8 mouse cellular contexts compared by ENCODE assay signal in the genomic region with DNA sequence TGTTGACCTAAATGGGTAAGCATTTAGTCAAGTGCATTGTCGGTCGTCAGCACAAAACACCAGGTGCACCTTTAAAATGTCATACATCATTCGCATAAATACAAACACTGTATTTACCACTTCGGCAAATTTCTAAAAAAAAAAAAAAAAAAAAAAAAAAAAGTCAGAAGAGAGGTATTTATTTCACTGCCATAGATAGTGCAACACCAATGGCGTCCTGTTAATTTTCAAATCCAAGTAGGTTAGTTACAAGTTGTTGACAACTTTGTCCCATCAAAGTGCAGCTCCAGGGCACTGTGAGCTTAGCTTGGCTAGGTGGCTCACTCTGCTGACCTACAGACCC. TPM values are rescaled to one million over a fixed set of nuclear protein-coding genes. Genes with fewer than 3 reads are reported as not detected.
DNase-seq lines count a peak whose midpoint lies in the region; ATAC-seq and TF ChIP-seq lines count a peak whose summit lies in the region.

No protein-coding gene starts in this region.

- TF ChIP-seq CTCF in MEL (IDR thresholded peaks at IDR 0.05 in 2 of 3, conservative IDR thresholded peaks at IDR 0.05 in 1 of 3; ENCODE audit: control insufficient read depth in 1 of 3, insufficient read depth in 1 of 3, low read depth in 2 of 3, low read length in 3 of 3, poor library complexity in 1 of 3, severe bottlenecking in 1 of 3), result no peak

- no peaks in the 10 kb centered on the region for H3K9me3 ChIP-seq in heart, embryonic 16.5 days (replicated peaks; ENCODE audit: control insufficient read depth, low read length)
- no peaks in the 10 kb centered on the region for H3K9me3 ChIP-seq in MEL (replicated peaks; ENCODE audit: insufficient read depth, low read length)
- no peaks in the 10 kb centered on the region for H3K9me3 ChIP-seq in hindbrain, embryonic 11.5 days (ENCODE audit: control insufficient read depth, low read length)
- no peaks in the 10 kb centered on the region; the same call in 1 of the 2 replicates for H3K9me3 ChIP-seq in midbrain, embryonic 11.5 days (ENCODE audit: control insufficient read depth, low read length)

- H3K27me3 ChIP-seq in heart, embryonic 16.5 days (ENCODE audit: control insufficient read depth, insufficient read depth, low read length), result no peaks in the 10 kb centered on the region
- H3K27me3 ChIP-seq in MEL (ENCODE audit: control insufficient read depth in 1 of 2, insufficient read depth in 2 of 2, low read length in 2 of 2), result no peaks in the 10 kb centered on the region
- H3K27me3 ChIP-seq in hindbrain, embryonic 11.5 days (ENCODE audit: control insufficient read depth, insufficient read depth, low read length), result no peaks in the 10 kb centered on the region
- H3K27me3 ChIP-seq in midbrain, embryonic 11.5 days (ENCODE audit: control insufficient read depth, insufficient read depth, low read length), result no peaks in the 10 kb centered on the region

- peak overlapping the region; percentile 74 for H3K4me3 ChIP-seq in heart, embryonic 16.5 days (ENCODE audit: low read length)
- H3K4me3 ChIP-seq in MEL (ENCODE audit: control insufficient read depth in 1 of 2, insufficient read depth in 1 of 2, low read depth in 2 of 2, low read length in 2 of 2), result peak overlapping the region; percentile 90 to 98
- H3K4me3 ChIP-seq in hindbrain, embryonic 11.5 days (ENCODE audit: low read depth, low read length), result peak overlapping the region; percentile 83
- H3K4me3 ChIP-seq in midbrain, embryonic 11.5 days (ENCODE audit: low read depth, low read length), result peak overlapping the region; percentile 80

- peak overlapping the region; percentile 68 for H3K9ac ChIP-seq in heart, embryonic 16.5 days (ENCODE audit: low read length)
- peak overlapping the region; percentile 82 for H3K9ac ChIP-seq in MEL (ENCODE audit: control insufficient read depth, low read depth, low read length, poor library complexity, severe bottlenecking)
- peak overlapping the region; percentile 81 for H3K9ac ChIP-seq in hindbrain, embryonic 11.5 days (ENCODE audit: low read depth, low read length)
- peak overlapping the region; percentile 58 for H3K9ac ChIP-seq in midbrain, embryonic 11.5 days (ENCODE audit: low read length)

- peak overlapping the region; percentile 61 for H3K4me2 ChIP-seq in heart, embryonic 16.5 days (ENCODE audit: low read depth, low read length)
- peak overlapping the region; percentile 60 for H3K4me2 ChIP-seq in hindbrain, embryonic 11.5 days (replicated peaks; ENCODE audit: low read depth, low read length)
- peak overlapping the region; percentile 74 for H3K4me2 ChIP-seq in midbrain, embryonic 11.5 days

- no peak for DNase-seq in heart, postnatal 4 days
- no peak for DNase-seq in MEL (ENCODE audit: low read depth, low spot score)
- DNase-seq in hindbrain, embryonic 11.5 days (ENCODE audit: low spot score), result no peak
- DNase-seq in midbrain, embryonic 11.5 days (ENCODE audit: low spot score, missing footprints), result no peak
- DNase-seq in frontal cortex, postnatal 36 days (ENCODE audit: low spot score in 2 of 2), result no peak
- no peak for DNase-seq in gastrocnemius, postnatal 25 days
- DNase-seq in adrenal gland, postnatal 36 days, result no peak

- ATAC-seq in heart, embryonic 16.5 days (replicated peaks; ENCODE audit: extremely low read depth, insufficient read depth, low FRiP score), result no peak; the same call in 1 of the 2 replicates
- peak; percentile 16; the same call in 1 of the 2 replicates for ATAC-seq in hindbrain, embryonic 11.5 days (ENCODE audit: low FRiP score)
- ATAC-seq in midbrain, embryonic 11.5 days (ENCODE audit: low FRiP score), result no peak; the same call in 1 of the 2 replicates

- 27% methylated on average over 5 of the region's 5 CpGs for WGBS in heart, embryonic 16.5 days
- 12% methylated on average over 5 of the region's 5 CpGs for WGBS in hindbrain, embryonic 11.5 days
- 14% methylated on average over 5 of the region's 5 CpGs for WGBS in midbrain, embryonic 11.5 days

- TF ChIP-seq EP300 in MEL (IDR thresholded peaks at IDR 0.05; ENCODE audit: low read depth in 1 of 2, low read length in 2 of 2), result peak in 1 of 2 experiments; percentile 9; a peak in 1 of 4 replicates

- 0 out of 2 replicates have a peak, but pooled peaks cover 2% of the 10 kb centered on the region for H3K36me3 ChIP-seq in heart, embryonic 16.5 days (ENCODE audit: control insufficient read depth, insufficient read depth)
- H3K36me3 ChIP-seq in MEL (ENCODE audit: control insufficient read depth in 1 of 2, insufficient read depth in 2 of 2, low read length in 2 of 2), result peaks cover 0 to 14% of the 10 kb centered on the region in 2 experiments; a peak in 2 of 4 replicates
- no peaks in the 10 kb centered on the region for H3K36me3 ChIP-seq in hindbrain, embryonic 11.5 days (ENCODE audit: control insufficient read depth, insufficient read depth, low read length)
- no peaks in the 10 kb centered on the region for H3K36me3 ChIP-seq in midbrain, embryonic 11.5 days (ENCODE audit: control insufficient read depth, insufficient read depth, low read length)

- peaks cover 17% of the 10 kb centered on the region for H3K4me1 ChIP-seq in heart, embryonic 16.5 days (ENCODE audit: control insufficient read depth, insufficient read depth, low read length)
- H3K4me1 ChIP-seq in MEL (ENCODE audit: control insufficient read depth in 1 of 2, insufficient read depth in 2 of 2, low read length in 2 of 2), result peaks cover 0 to 7% of the 10 kb centered on the region in 2 experiments; a peak in 1 of 4 replicates
- H3K4me1 ChIP-seq in hindbrain, embryonic 11.5 days (replicated peaks; ENCODE audit: control insufficient read depth, insufficient read depth, low read length), result no peaks in the 10 kb centered on the region
- H3K4me1 ChIP-seq in midbrain, embryonic 11.5 days (ENCODE audit: control insufficient read depth, insufficient read depth, low read length), result peaks cover 17% of the 10 kb centered on the region

- no peak for TF ChIP-seq POLR2A in MEL (IDR thresholded peaks at IDR 0.05; ENCODE audit: control insufficient read depth in 1 of 2, insufficient read depth in 1 of 2, low read depth in 1 of 2, low read length in 2 of 2, poor library complexity in 1 of 2)

- H3K27ac ChIP-seq in heart, embryonic 16.5 days (ENCODE audit: low read length), result peak overlapping the region; percentile 89
- H3K27ac ChIP-seq in MEL (ENCODE audit: control insufficient read depth, low read depth, low read length), result peak overlapping the region; percentile 90
- H3K27ac ChIP-seq in hindbrain, embryonic 11.5 days (ENCODE audit: low read depth, low read length), result peak overlapping the region; percentile 89
- H3K27ac ChIP-seq in midbrain, embryonic 11.5 days (ENCODE audit: low read depth, low read length), result peak overlapping the region; percentile 94

- no peak for TF ChIP-seq RAD21 in MEL (IDR thresholded peaks at IDR 0.05; ENCODE audit: low read depth, low read length)

- H3K79me2 ChIP-seq in MEL (ENCODE audit: control insufficient read depth, insufficient read depth, low read length, poor library complexity), result peaks cover 9% of the 10 kb centered on the region

TF ChIP-seq in MEL, 35 proteins besides CTCF, POLR2A, EP300 and RAD21 (continues in another document):
- 0 out of 2 replicates have a peak, but pooled peaks have one; percentile 2 for TF ChIP-seq GATA1 (IDR thresholded peaks at IDR 0.05; ENCODE audit: low read depth, low read length)

RNA-seq across cellular contexts. Expression of gene Lysmd3, which starts 0.5 kb away (rescaled TPM):
- 20.4 and 21.1 TPM in 2 replicates for polyA plus RNA-seq in heart, embryonic 16.5 days (2015; fragmentation: Nextera tagmentation; extraction: Ambion mirVana)
- total RNA-seq in heart, postnatal 4 days (2021), result 10 to 100 TPM; 15.9 to 20.3 TPM
- 12.2 and 12.5 TPM in 2 replicates for total RNA-seq in MEL (2012; rRNA removed)
- 1 to 10 TPM in 1 of 2 experiments, not detected in 1; 7.1 TPM for polyA plus RNA-seq in MEL (2012; ENCODE audit: insufficient read depth in 1 of 2, insufficient read length in 2 of 2, low read depth in 1 of 2, low replicate concordance in 2 of 2, missing spikeins in 1 of 2)
- polyA plus RNA-seq in hindbrain, embryonic 11.5 days (2014; fragmentation: Nextera tagmentation; extraction: Ambion mirVana), result 33.5 and 33.6 TPM in 2 replicates
- 30.5 and 34.1 TPM in 2 replicates for polyA plus RNA-seq in midbrain, embryonic 11.5 days (2014; fragmentation: Nextera tagmentation; extraction: Ambion mirVana)
- total RNA-seq in gastrocnemius, postnatal 25 days (2021), result 1 to 10 TPM; 6.1 to 9.8 TPM
- 10 to 100 TPM; 23.1 to 27.0 TPM for total RNA-seq in adrenal gland, postnatal 36 days (2021)

RNA-seq across cellular contexts. Expression of gene Adgrv1, which starts 24.0 kb away (rescaled TPM):
- polyA plus RNA-seq in heart, embryonic 16.5 days (2015; fragmentation: Nextera tagmentation; extraction: Ambion mirVana), result 0.81 and 0.97 TPM in 2 replicates
- total RNA-seq in heart, postnatal 4 days (2021), result 1 to 10 TPM; 1.5 to 2.0 TPM
- 5.6 and 5.8 TPM in 2 replicates for total RNA-seq in MEL (2012; rRNA removed)
- 1 to 10 TPM in 1 of 2 experiments, not detected in 1; 5.8 TPM for polyA plus RNA-seq in MEL (2012; ENCODE audit: insufficient read depth in 1 of 2, insufficient read length in 2 of 2, low read depth in 1 of 2, low replicate concordance in 2 of 2, missing spikeins in 1 of 2)
- 40.3 and 54.5 TPM in 2 replicates for polyA plus RNA-seq in hindbrain, embryonic 11.5 days (2014; fragmentation: Nextera tagmentation; extraction: Ambion mirVana)
- polyA plus RNA-seq in midbrain, embryonic 11.5 days (2014; fragmentation: Nextera tagmentation; extraction: Ambion mirVana), result 43.1 and 45.2 TPM in 2 replicates
- under 1 TPM in 1 of 2 experiments, not detected in 1; 0.19 TPM for total RNA-seq in gastrocnemius, postnatal 25 days (2021)
- 1 to 10 TPM; 1.4 to 3.6 TPM for total RNA-seq in adrenal gland, postnatal 36 days (2021)

RNA-seq across cellular contexts. Expression of gene Polr3g, which starts 53.8 kb away (rescaled TPM):
- 14.1 and 14.9 TPM in 2 replicates for polyA plus RNA-seq in heart, embryonic 16.5 days (2015; fragmentation: Nextera tagmentation; extraction: Ambion mirVana)
- total RNA-seq in heart, postnatal 4 days (2021), result 1 to 10 TPM; 3.4 to 4.4 TPM
- 26.2 and 26.4 TPM in 2 replicates for total RNA-seq in MEL (2012; rRNA removed)
- polyA plus RNA-seq in MEL (2012; ENCODE audit: insufficient read depth in 1 of 2, insufficient read length in 2 of 2, low read depth in 1 of 2, low replicate concordance in 2 of 2, missing spikeins in 1 of 2), result 10 to 100 TPM; 36.8 to 79.4 TPM
- polyA plus RNA-seq in hindbrain, embryonic 11.5 days (2014; fragmentation: Nextera tagmentation; extraction: Ambion mirVana), result 10.7 and 12.8 TPM in 2 replicates
- 16.7 and 17.7 TPM in 2 replicates for polyA plus RNA-seq in midbrain, embryonic 11.5 days (2014; fragmentation: Nextera tagmentation; extraction: Ambion mirVana)
- 1 to 10 TPM; 1.4 TPM for total RNA-seq in gastrocnemius, postnatal 25 days (2021)
- total RNA-seq in adrenal gland, postnatal 36 days (2021), result 1 to 10 TPM; 4.5 to 7.5 TPM

RNA-seq across cellular contexts. Expression of gene Mblac2, which starts 54.2 kb away (rescaled TPM):
- 8.5 and 9.3 TPM in 2 replicates for polyA plus RNA-seq in heart, embryonic 16.5 days (2015; fragmentation: Nextera tagmentation; extraction: Ambion mirVana)
- 1 to 10 TPM; 2.4 to 3.0 TPM for total RNA-seq in heart, postnatal 4 days (2021)
- 0.58 and 0.78 TPM in 2 replicates for total RNA-seq in MEL (2012; rRNA removed)
- 1 to 10 TPM in 1 of 2 experiments, not detected in 1; 1.2 TPM for polyA plus RNA-seq in MEL (2012; ENCODE audit: insufficient read depth in 1 of 2, insufficient read length in 2 of 2, low read depth in 1 of 2, low replicate concordance in 2 of 2, missing spikeins in 1 of 2)
- polyA plus RNA-seq in hindbrain, embryonic 11.5 days (2014; fragmentation: Nextera tagmentation; extraction: Ambion mirVana), result 8.7 and 8.8 TPM in 2 replicates
- polyA plus RNA-seq in midbrain, embryonic 11.5 days (2014; fragmentation: Nextera tagmentation; extraction: Ambion mirVana), result 5.9 and 7.8 TPM in 2 replicates
- total RNA-seq in gastrocnemius, postnatal 25 days (2021), result 1 to 10 TPM; 1.5 to 2.1 TPM
- 10 to 100 TPM in 1 of 2 experiments, 1 to 10 TPM in 1; 7.9 to 17.2 TPM for total RNA-seq in adrenal gland, postnatal 36 days (2021)
